Mouse (Mus musculus) heart, embryonic 15.5 days (tissue): ENCODE results near the gene Ptgr2. TPM values are rescaled to one million over a fixed set of nuclear protein-coding genes. Genes with fewer than 3 reads are reported as not detected.

Experiments
- ATAC-seq: fragments of 200-750 bp; cut with Nextera tagmentation; replicated peaks from 2 replicates; pipeline ENCODE4 v1.8.0; 2017; ENCODE audit warnings: low read depth, moderate TSS enrichment; ENCODE audit not compliant: insufficient number of reproducible peaks, insufficient read depth, low FRiP score
- H3K27ac ChIP-seq: fragments of 300-500 bp; sonication (generic); 2 replicates; pipeline ENCODE4 v1.5.1; 2015; ENCODE audit warnings: mild to moderate bottlenecking, inconsistent platforms
- H3K27me3 ChIP-seq: fragments of 300-500 bp; sonication (generic); 2 replicates; pipeline ENCODE4 v1.6.1; 2015; ENCODE audit warnings: inconsistent platforms
- H3K36me3 ChIP-seq: fragments of 300-500 bp; sonication (generic); 2 replicates; pipeline ENCODE4 v1.6.1; 2015; ENCODE audit warnings: mild to moderate bottlenecking, inconsistent platforms
- H3K4me1 ChIP-seq: fragments of 300-500 bp; sonication (generic); replicated peaks from 2 replicates; pipeline ENCODE4 v1.6.1; 2015; ENCODE audit warnings: inconsistent platforms
- H3K4me2 ChIP-seq: fragments of 300-500 bp; sonication (generic); 2 replicates; pipeline ENCODE4 v1.6.1; 2015; ENCODE audit warnings: inconsistent platforms, mild to moderate bottlenecking, moderate library complexity
- H3K4me3 ChIP-seq: fragments of 300-500 bp; sonication (generic); 2 replicates; pipeline ENCODE4 v1.5.1; 2015; ENCODE audit warnings: mild to moderate bottlenecking, inconsistent platforms
- H3K9ac ChIP-seq: fragments of 300-500 bp; sonication (generic); 2 replicates; pipeline ENCODE4 v1.6.1; 2015; ENCODE audit warnings: mild to moderate bottlenecking, inconsistent platforms
- H3K9me3 ChIP-seq: fragments of 300-500 bp; sonication (generic); replicated peaks from 2 replicates; pipeline ENCODE4 v1.6.1; 2016; ENCODE audit warnings: inconsistent platforms
- WGBS: fragments of 180-500 bp; shearing (Covaris S2); methylation state at CpG from one replicate; pipeline ENCODE4 v1.1.7; 2015; ENCODE audit warnings: mixed read lengths; 5-methylcytosine and 5-hydroxymethylcytosine counted together
- polyA plus RNA-seq: library from polyadenylated mRNA; unstranded; fragments of >200 nt; fragmentation: Nextera tagmentation; extraction: Ambion mirVana; gene quantifications from 2 replicates; pipeline ENCODE4 v1.2.1, GENCODE M21; 2015

Gene Ptgr2
- polyA plus RNA-seq, 1 experiment from 2014 or later, result 89.7 TPM

DNA sequence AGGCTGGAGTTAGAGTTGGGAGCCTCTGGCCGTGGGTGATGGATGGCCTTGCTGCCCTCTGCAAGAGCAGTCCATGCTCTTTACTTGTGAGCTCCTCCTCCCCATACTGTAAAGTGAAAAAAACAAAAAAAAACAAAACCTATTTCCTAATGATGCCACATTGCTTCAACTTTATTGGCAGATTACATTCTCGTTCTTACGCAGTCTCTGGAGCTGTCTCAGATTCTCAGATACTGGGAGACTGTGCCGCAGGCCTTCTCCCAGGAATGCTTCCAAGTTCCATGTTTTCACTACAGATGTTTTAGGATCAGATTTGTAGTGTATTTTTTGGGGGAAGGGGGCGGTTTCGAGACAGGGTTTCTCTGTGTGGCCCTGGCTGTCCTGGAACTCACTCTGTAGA is 80.1 kb downstream of the Ptgr2 start:
- no peaks in the 10 kb centered on the region for H3K9me3 ChIP-seq
- 91% methylated on average over 6 of the region's 6 CpGs for WGBS
- no peak overlapping the region for H3K4me2 ChIP-seq
- H3K27ac ChIP-seq, result no peak overlapping the region
- H3K4me3 ChIP-seq, result no peak overlapping the region
- peaks cover 27% of the 10 kb centered on the region for H3K4me1 ChIP-seq
- peaks cover 34% of the 10 kb centered on the region for H3K36me3 ChIP-seq
- no peaks in the 10 kb centered on the region for H3K27me3 ChIP-seq
- no peak overlapping the region for H3K9ac ChIP-seq
- no peak for ATAC-seq

Other genes with a start within 250 kb of the Ptgr2 start
- gene Acot4, start 246.9 kb upstream of the Ptgr2 start, polyA plus RNA-seq, result 0.16 and 0.29 TPM in 2 replicates
- not detected in 2 replicates for gene Gm49366, start 246.3 kb upstream of the Ptgr2 start, polyA plus RNA-seq
- 0.56 and 0.73 TPM in 2 replicates for gene Acot3, start 233.1 kb upstream of the Ptgr2 start, polyA plus RNA-seq
- gene Acot5, start 215.9 kb upstream of the Ptgr2 start, polyA plus RNA-seq, result 0.10 TPM in 1 of 2 replicates, not detected in the other
- 0.83 and 0.93 TPM in 2 replicates for gene Acot6, start 184.6 kb upstream of the Ptgr2 start, polyA plus RNA-seq
- gene Dnal1, start 170.9 kb upstream of the Ptgr2 start, polyA plus RNA-seq, result 3.3 TPM in 2 replicates
- gene Pnma1, start 136.7 kb upstream of the Ptgr2 start, polyA plus RNA-seq, result 0.42 and 0.55 TPM in 2 replicates
- gene Elmsan1, start 66.4 kb upstream of the Ptgr2 start, polyA plus RNA-seq, result 6.0 and 10.0 TPM in 2 replicates
- 46.3 and 56.1 TPM in 2 replicates for gene Zfp410, start 31.6 kb downstream of the Ptgr2 start, polyA plus RNA-seq
- 73.7 and 77.7 TPM in 2 replicates for gene Coq6, start 76.4 kb downstream of the Ptgr2 start, polyA plus RNA-seq
- gene Fam161b, start 76.6 kb downstream of the Ptgr2 start, polyA plus RNA-seq, result 7.1 TPM in 2 replicates
- 30.3 and 32.2 TPM in 2 replicates for gene Entpd5, start 123.8 kb downstream of the Ptgr2 start, polyA plus RNA-seq
- 1.1 and 1.5 TPM in 2 replicates for gene Bbof1, start 123.8 kb downstream of the Ptgr2 start, polyA plus RNA-seq
- gene Rnf113a2, start 132.0 kb downstream of the Ptgr2 start, polyA plus RNA-seq, result 19.7 and 22.2 TPM in 2 replicates
- 55.5 and 58.9 TPM in 2 replicates for gene Aldh6a1, start 165.8 kb downstream of the Ptgr2 start, polyA plus RNA-seq
- gene Lin52, start 166.2 kb downstream of the Ptgr2 start, polyA plus RNA-seq, result 13.3 and 15.1 TPM in 2 replicates